Mouse (Mus musculus) heart, embryonic 12.5 days (tissue): Measurements from ENCODE around the gene Kcnj4. TPM values are rescaled to one million over a fixed set of nuclear protein-coding genes. Genes with fewer than 3 reads are reported as not detected.
"Not testable (repeated sequence)": the region's sequence is repeated elsewhere in the genome, so short reads cannot be mapped to it uniquely, and the experiment has no call there.

ENCODE experiments used
- ATAC-seq: fragments of 200-750 bp; cut with Nextera tagmentation; 2 replicates; pipeline ENCODE4 v1.8.0; 2017; ENCODE audit warnings: moderate TSS enrichment, moderate library complexity; ENCODE audit not compliant: insufficient number of reproducible peaks, low FRiP score
- H3K27ac ChIP-seq: fragments of 300-500 bp; sonication (generic); 2 replicates; pipeline ENCODE4 v1.5.1; 2016; ENCODE audit warnings: mild to moderate bottlenecking, moderate library complexity; ENCODE audit not compliant: poor library complexity, severe bottlenecking
- H3K27me3 ChIP-seq: fragments of 300-500 bp; sonication (generic); replicated peaks from 2 replicates; pipeline ENCODE4 v1.6.1; 2016; ENCODE audit warnings: mild to moderate bottlenecking, moderate library complexity
- H3K36me3 ChIP-seq: fragments of 300-500 bp; sonication (generic); 2 replicates; pipeline ENCODE4 v1.6.1; 2016; ENCODE audit warnings: mild to moderate bottlenecking, moderate library complexity
- H3K4me1 ChIP-seq: fragments of 300-500 bp; sonication (generic); replicated peaks from 2 replicates; pipeline ENCODE4 v1.6.1; 2016; ENCODE audit warnings: mild to moderate bottlenecking
- H3K4me2 ChIP-seq: fragments of 300-500 bp; sonication (generic); 2 replicates; pipeline ENCODE4 v1.6.1; 2016; ENCODE audit warnings: mild to moderate bottlenecking, moderate library complexity
- H3K4me3 ChIP-seq: fragments of 300-500 bp; sonication (generic); 2 replicates; pipeline ENCODE4 v1.5.1; 2016; ENCODE audit warnings: mild to moderate bottlenecking
- H3K9ac ChIP-seq: fragments of 300-500 bp; sonication (generic); 2 replicates; pipeline ENCODE4 v1.6.1; 2016; ENCODE audit warnings: mild to moderate bottlenecking, moderate library complexity
- H3K9me3 ChIP-seq: fragments of 300-500 bp; sonication (generic); replicated peaks from 2 replicates; pipeline ENCODE4 v1.6.1; 2016; ENCODE audit warnings: mild to moderate bottlenecking, moderate library complexity
- WGBS: fragments of 180-500 bp; shearing (Covaris S2); methylation state at CpG from one replicate; pipeline ENCODE4 v1.1.7; 2016; 5-methylcytosine and 5-hydroxymethylcytosine counted together
- polyA plus RNA-seq: library from polyadenylated mRNA; unstranded; fragments of >200 nt; fragmentation: Nextera tagmentation; extraction: Ambion mirVana; gene quantifications from 2 replicates; pipeline ENCODE4 v1.2.1, GENCODE M21; 2016

Gene Kcnj4
- polyA plus RNA-seq, 1 experiment from 2014 or later: 0.41 TPM

- Histone ChIP-seq H3K4me3 (no peak overlapping the region), H3K9ac (0 out of 2 replicates have a peak overlapping the region, but pooled peaks have one; percentile 25), H3K9me3 (0 out of 2 replicates have a peak, but pooled peaks cover 3% of the 10 kb centered on the region), H3K36me3 (no peaks in the 10 kb centered on the region), H3K4me2 (peak overlapping the region; percentile 27; the same call in 1 of the 2 replicates), H3K27ac (peak overlapping the region; percentile 60), H3K27me3 (peaks cover 33% of the 10 kb centered on the region), H3K4me1 (peaks cover 23% of the 10 kb centered on the region)
- no peak for ATAC-seq
- 21% methylated on average over 6 of the region's 6 CpGs for WGBS
Measured at GRCm38 (mm10) chr15:79477227-79477626, 27.8 kb downstream of the Kcnj4 start.

GRCm38 (mm10) chr15:79473638-79474355 lies 31.2 kb downstream of the Kcnj4 start:
- H3K4me2 ChIP-seq: no peak overlapping the region
- H3K27ac ChIP-seq: no peak overlapping the region
- ATAC-seq: no peak
- WGBS: 47% methylated on average over 12 of the region's 12 CpGs
- H3K4me1 ChIP-seq: peaks cover 18% of the 10 kb centered on the region
- H3K4me3 ChIP-seq: no peak overlapping the region
- H3K9ac ChIP-seq: no peak overlapping the region
- peaks cover under 1% of the 10 kb centered on the region; the same call in 1 of the 2 replicates for H3K27me3 ChIP-seq
- 0 out of 2 replicates have a peak, but pooled peaks cover 3% of the 10 kb centered on the region for H3K9me3 ChIP-seq
- no peaks in the 10 kb centered on the region for H3K36me3 ChIP-seq

DNA sequence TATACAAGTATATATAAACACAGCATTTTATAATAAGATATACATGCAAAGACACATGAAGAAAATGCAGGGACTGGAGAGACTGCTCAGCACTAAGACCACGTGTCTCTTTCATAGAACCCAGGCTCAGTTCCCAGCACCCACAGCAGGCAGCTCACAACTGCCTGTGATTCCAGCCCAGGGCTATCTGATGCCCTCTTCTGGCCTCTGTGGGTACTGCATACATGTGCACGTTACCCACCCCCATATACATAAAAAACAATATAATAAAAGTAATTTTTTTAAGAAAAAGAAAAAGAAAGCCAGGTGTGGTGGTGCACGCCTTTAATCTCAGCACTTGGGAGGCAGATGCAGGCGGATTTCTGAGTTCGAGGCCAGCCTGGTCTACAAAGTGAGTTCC lies 32.0 kb downstream of the Kcnj4 start:
- H3K27ac ChIP-seq: no peak overlapping the region
- 0 out of 2 replicates have a peak, but pooled peaks cover 3% of the 10 kb centered on the region for H3K9me3 ChIP-seq
- 79% methylated on average over 5 of the region's 5 CpGs for WGBS
- peaks cover 1% of the 10 kb centered on the region; the same call in 1 of the 2 replicates for H3K27me3 ChIP-seq
- no peak overlapping the region for H3K4me2 ChIP-seq
- H3K9ac ChIP-seq: no peak overlapping the region
- H3K36me3 ChIP-seq: no peaks in the 10 kb centered on the region
- H3K4me3 ChIP-seq: no peak overlapping the region
- H3K4me1 ChIP-seq: peaks cover 11% of the 10 kb centered on the region
- ATAC-seq: no peak

GRCm38 (mm10) chr15:79471095-79471494 lies 33.9 kb downstream of the Kcnj4 start:
- no peaks in the 10 kb centered on the region for H3K36me3 ChIP-seq
- 48% methylated on average over 10 of the region's 10 CpGs for WGBS
- no peak for ATAC-seq
- peaks cover 9% of the 10 kb centered on the region for H3K27me3 ChIP-seq
- H3K4me3 ChIP-seq: no peak overlapping the region
- H3K4me2 ChIP-seq: peak overlapping the region; percentile 54
- H3K4me1 ChIP-seq: 0 out of 2 replicates have a peak, but pooled peaks cover 5% of the 10 kb centered on the region
- H3K9me3 ChIP-seq: 0 out of 2 replicates have a peak, but pooled peaks cover 3% of the 10 kb centered on the region
- no peak overlapping the region for H3K27ac ChIP-seq
- H3K9ac ChIP-seq: no peak overlapping the region

DNA sequence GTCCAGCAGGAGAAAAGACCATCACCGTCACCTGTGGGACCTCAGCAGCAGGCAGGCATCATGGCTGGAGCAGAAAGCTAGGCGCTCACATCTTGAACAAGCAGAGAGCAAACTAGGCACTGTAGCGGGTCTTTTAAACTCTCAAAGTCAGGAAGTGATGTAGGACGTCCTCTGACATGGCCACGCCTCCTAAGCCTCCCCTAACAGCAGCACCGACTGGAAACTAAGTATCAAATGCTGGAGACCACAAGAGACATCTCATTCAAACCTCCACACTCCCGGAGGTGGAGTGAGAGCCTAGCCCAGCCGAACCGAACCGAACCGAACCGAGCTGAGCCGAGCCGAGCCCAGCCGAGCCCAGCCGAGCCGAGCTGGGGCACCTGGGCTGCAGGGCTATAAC lies 34.5 kb downstream of the Kcnj4 start:
- H3K4me3 ChIP-seq: peak overlapping the region; percentile 28
- peaks cover 9% of the 10 kb centered on the region for H3K27me3 ChIP-seq
- H3K4me1 ChIP-seq: 0 out of 2 replicates have a peak, but pooled peaks cover 5% of the 10 kb centered on the region
- ATAC-seq: no peak
- 24% methylated on average over 17 of the region's 17 CpGs for WGBS
- no peaks in the 10 kb centered on the region for H3K36me3 ChIP-seq
- 0 out of 2 replicates have a peak, but pooled peaks cover 3% of the 10 kb centered on the region for H3K9me3 ChIP-seq
- H3K27ac ChIP-seq: no peak overlapping the region
- peak overlapping the region; percentile 54 for H3K4me2 ChIP-seq
- no peak overlapping the region for H3K9ac ChIP-seq

DNA sequence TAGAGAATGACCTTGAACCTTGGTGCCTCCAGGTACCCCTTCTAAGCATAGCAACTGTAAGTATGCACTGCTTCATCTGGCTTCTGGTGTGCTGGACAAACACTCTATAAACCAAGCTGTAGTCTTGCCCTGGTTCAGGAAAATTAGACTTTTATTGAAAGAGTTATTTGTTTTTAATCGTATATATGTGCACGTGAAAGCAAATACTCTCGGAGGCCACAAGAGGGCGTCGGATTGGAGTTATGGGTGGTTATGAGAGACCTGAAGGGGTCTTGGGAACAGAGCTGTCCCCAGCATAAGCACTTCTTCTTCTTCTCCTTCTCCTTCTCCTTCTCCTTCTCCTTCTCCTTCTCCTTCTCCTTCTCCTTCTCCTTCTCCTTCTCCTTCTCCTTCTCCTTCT lies 35.5 kb downstream of the Kcnj4 start:
- H3K27ac ChIP-seq: no peak overlapping the region
- no peak overlapping the region for H3K4me2 ChIP-seq
- no peak overlapping the region for H3K9ac ChIP-seq
- 0 out of 2 replicates have a peak, but pooled peaks cover 5% of the 10 kb centered on the region for H3K4me1 ChIP-seq
- H3K27me3 ChIP-seq: peaks cover 9% of the 10 kb centered on the region
- no peak overlapping the region for H3K4me3 ChIP-seq
- ATAC-seq: no peak
- no peaks in the 10 kb centered on the region for H3K36me3 ChIP-seq
- 0 out of 2 replicates have a peak, but pooled peaks cover 3% of the 10 kb centered on the region for H3K9me3 ChIP-seq
- WGBS: 63% methylated on average over 5 of the region's 5 CpGs

DNA sequence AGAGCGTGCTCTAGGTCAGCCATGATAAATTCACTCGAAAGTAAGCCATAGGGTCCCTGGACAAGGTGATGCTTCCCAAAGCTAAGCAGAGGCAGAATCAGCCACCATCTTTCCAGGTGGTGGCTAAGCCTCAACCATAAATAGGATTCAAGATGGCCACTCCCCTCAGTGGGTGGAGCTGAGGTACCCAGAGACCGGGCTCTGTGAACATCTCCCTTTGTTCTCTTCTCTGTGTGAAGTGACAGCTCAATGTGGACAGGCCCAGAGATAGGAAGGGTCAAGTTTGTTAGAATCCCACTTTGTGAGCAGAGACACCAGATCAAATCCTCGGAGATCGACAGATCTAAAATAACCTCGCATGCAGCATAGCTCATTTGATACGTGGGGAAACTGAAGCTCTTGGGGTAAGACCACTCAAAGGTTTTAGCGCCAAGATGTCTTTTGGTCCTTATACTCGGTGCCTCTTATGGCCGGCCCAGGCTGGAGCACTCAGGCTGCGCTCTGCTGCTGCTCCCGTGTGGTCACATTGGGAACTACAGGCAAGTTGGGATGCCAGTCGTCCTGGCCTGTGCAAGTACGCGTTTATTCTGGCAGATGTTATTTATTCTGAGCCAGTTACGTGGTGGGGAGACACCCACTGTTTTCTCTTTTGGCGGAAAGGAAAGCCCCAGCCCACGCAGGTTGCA lies 38.3 kb downstream of the Kcnj4 start:
- H3K4me3 ChIP-seq: no peak overlapping the region
- H3K9ac ChIP-seq: no peak overlapping the region
- H3K27me3 ChIP-seq: peaks cover 28% of the 10 kb centered on the region
- H3K27ac ChIP-seq: no peak overlapping the region
- ATAC-seq: peak; percentile 80
- 7% methylated on average over 18 of the region's 18 CpGs for WGBS
- no peaks in the 10 kb centered on the region for H3K36me3 ChIP-seq
- H3K4me2 ChIP-seq: no peak overlapping the region
- 0 out of 2 replicates have a peak, but pooled peaks cover 5% of the 10 kb centered on the region for H3K4me1 ChIP-seq
- H3K9me3 ChIP-seq: peaks cover 11% of the 10 kb centered on the region

DNA sequence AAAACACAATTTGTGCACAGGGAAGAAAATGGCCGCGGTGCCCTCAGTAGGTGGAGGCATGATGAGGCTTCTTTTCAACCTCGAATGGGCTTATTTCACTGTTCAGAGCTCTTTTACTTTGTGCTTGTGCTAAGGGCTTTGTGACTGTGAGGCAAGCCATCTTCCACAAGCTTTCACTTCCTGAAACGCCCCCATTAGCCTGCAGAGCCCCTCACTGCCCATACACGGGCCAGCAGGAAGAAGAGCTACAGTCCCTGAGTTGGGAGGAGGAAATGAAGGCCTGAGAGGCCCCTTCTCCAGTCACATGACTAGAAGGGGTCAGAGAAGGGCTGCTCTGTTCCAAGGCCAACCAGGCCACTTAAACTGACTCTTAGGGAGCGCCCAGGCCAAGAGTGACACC lies 48.5 kb downstream of the Kcnj4 start:
- Histone ChIP-seq H3K4me2 (no peak overlapping the region), H3K9me3 (peaks cover 6% of the 10 kb centered on the region; the same call in 1 of the 2 replicates), H3K4me3 (no peak overlapping the region), H3K27ac (no peak overlapping the region), H3K27me3 (peaks cover 9% of the 10 kb centered on the region), H3K36me3 (no peaks in the 10 kb centered on the region), H3K4me1 (peaks cover 26% of the 10 kb centered on the region), H3K9ac (no peak overlapping the region)
- 71% methylated on average over 6 of the region's 6 CpGs for WGBS
- 0 out of 2 replicates have a peak, but pooled peaks have one; percentile 30 for ATAC-seq

DNA sequence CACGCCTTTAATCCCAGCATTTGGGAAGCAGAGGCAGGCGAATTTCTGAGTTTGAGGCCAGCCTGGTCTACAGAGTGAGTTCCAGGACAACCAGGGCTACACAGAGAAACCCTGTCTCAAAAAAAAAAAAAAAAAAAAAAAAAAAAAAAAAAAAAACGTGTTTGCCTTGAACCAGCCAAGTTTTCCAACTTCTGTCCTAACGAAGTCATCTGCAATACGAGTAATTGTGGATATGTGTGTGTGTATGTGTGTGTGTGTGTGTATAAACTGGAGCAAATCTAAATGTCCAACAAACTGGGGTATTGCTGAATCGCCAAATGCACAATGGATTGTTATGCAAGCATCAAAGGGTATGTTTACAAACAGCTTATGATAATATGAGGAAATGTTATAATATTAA lies 48.9 kb downstream of the Kcnj4 start:
- 53% methylated on average over 6 of the region's 6 CpGs for WGBS
- H3K4me3 ChIP-seq, ATAC-seq, H3K27me3 ChIP-seq, H3K9ac ChIP-seq, H3K36me3 ChIP-seq, H3K9me3 ChIP-seq, H3K27ac ChIP-seq: not testable (repeated sequence)
- Histone ChIP-seq H3K4me2 (peak overlapping the region; percentile 74), H3K4me1 (peaks cover 26% of the 10 kb centered on the region)

DNA sequence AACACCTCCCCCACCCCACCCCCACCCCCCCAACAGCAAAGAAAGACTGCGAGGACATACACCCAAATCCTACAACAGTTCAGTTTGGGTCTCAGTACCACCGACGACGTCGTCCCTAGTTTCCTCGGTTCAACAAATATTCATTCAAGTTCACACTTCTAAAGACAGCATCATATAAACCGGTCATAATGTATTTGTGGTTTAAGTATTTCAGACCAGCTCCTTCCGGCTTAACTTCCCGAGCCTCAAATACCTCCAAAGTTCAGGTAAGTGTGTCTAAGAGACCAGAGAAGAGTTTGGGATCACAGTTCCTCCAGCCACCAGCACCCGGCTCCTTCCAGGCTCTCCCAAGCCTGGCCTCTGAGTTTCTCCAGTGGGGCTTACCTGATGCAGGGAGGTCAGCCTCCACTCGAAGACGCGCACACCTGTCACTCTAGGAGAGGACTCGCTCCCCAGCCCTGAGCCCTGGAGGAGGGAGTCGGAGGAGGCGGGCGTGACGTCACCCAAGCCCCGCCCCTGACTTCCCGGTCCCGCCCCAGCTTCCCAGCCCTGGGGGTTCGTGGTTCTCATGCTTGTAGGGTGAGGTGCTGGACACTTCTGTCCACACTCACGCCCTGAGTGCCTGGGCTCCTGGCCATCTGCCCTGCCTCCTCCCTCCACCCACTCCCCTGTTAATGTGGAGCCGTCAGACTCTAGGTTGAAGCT lies 49.8 kb downstream of the Kcnj4 start, which contains the start of gene Csnk1e:
TSS of gene Csnk1e (minus strand) at position 461 of the 705 bp plus-strand sequence.
- peak within 1 kb of the TSS; percentile 74 for H3K4me2 ChIP-seq
- peaks cover 26% of the 10 kb centered on the region for H3K4me1 ChIP-seq
- WGBS: 4% methylated on average over 24 of the region's 24 CpGs
- no peak within 1 kb of the TSS for H3K27ac ChIP-seq
- no peaks in the 10 kb centered on the region for H3K36me3 ChIP-seq
- no peaks in the 10 kb centered on the region for H3K27me3 ChIP-seq
- peak within 1 kb of the TSS; percentile 28; the same call in 1 of the 2 replicates for H3K9ac ChIP-seq
- ATAC-seq: peak; percentile 83
- H3K9me3 ChIP-seq: 0 out of 2 replicates have a peak, but pooled peaks cover 4% of the 10 kb centered on the region
- H3K4me3 ChIP-seq: peak within 1 kb of the TSS; percentile 30
